Mouse (Mus musculus): ENCODE results near the gene Ryk. TPM values are rescaled to one million over a fixed set of nuclear protein-coding genes. Genes with fewer than 3 reads are reported as not detected.

Ryk gene
- polyA plus RNA-seq (2015; fragmentation: Nextera tagmentation; extraction: Ambion mirVana) = 13.2 and 15.9 TPM in 2 replicates

DNA sequence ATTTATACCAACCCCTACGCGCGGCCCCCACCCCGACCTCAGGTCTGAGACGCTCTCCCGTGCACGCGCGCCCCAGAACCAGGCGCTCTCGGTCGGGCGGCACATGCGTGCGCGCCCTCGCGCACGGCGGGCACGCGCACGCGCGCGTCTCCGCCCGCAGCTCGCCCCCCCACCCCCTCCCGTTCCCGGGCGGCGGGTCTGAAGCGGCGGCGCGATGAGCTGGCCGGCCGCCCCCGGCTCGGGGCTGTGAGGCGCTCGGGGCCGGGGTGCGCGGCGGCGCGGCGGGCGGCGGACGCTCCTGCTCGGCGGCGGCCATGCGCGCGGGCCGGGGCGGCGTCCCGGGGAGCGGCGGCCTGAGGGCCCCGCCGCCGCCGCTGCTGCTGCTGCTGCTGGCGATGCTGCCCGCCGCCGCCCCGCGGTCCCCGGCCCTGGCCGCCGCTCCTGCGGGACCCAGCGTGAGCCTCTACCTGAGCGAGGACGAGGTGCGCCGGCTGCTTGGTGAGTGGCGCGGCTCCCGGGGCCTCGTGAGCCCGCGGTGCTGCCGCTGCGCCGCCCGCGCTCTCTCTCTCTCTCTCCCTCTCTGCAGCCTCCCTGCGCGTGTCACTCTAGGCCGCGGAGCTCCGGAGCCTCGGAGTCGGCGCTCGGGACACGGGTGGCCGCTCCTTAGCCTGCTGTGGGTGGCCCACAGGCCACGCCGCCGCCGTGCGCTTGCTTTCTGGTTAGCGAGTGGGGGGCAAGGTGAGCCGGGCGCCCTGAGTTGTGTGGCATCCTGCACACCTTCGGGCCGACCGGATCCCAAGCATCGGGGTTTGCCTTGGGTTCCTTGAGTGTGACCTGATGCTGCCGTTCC lies at the start of gene Ryk:
Ryk (plus strand) TSS at position 176 of the 850 bp plus-strand sequence.

Other genes starting within 250 kb of the Ryk start
- 149 and 163 TPM in 2 replicates for gene Anapc13, start 208.6 kb upstream of the Ryk start, polyA plus RNA-seq (2015; fragmentation: Nextera tagmentation; extraction: Ambion mirVana)
- 25.1 and 33.7 TPM in 2 replicates for gene Cep63, start 208.4 kb upstream of the Ryk start, polyA plus RNA-seq (2015; fragmentation: Nextera tagmentation; extraction: Ambion mirVana)
- 56.1 and 61.8 TPM in 2 replicates for gene Amotl2, start 118.2 kb upstream of the Ryk start, polyA plus RNA-seq (2015; fragmentation: Nextera tagmentation; extraction: Ambion mirVana)
- 5.0 and 6.0 TPM in 2 replicates for gene Slco2a1, start 153.8 kb downstream of the Ryk start, polyA plus RNA-seq (2015; fragmentation: Nextera tagmentation; extraction: Ambion mirVana)